Mouse (Mus musculus): ENCODE data around the gene Nek9. TPM values are rescaled to one million over a fixed set of nuclear protein-coding genes. Genes with fewer than 3 reads are reported as not detected.

Gene Nek9
- polyA plus RNA-seq, 1 experiment = 0.15 TPM

- Histone ChIP-seq H3K36me3 (ENCODE audit: control insufficient read depth) (peaks cover 83% of the 10 kb centered on the region), H3K27me3 (ENCODE audit: control insufficient read depth) (no peaks in the 10 kb centered on the region), H3K4me3 (replicated peaks) (no peak overlapping the region), H3K9me3 (ENCODE audit: control insufficient read depth, low read length) (no peaks in the 10 kb centered on the region), H3K4me1 (ENCODE audit: control insufficient read depth) (no peaks in the 10 kb centered on the region)
- no peak for TF ChIP-seq TAL1 (IDR thresholded peaks at IDR 0.05; ENCODE audit: low read length)
Measured at GRCm38 (mm10) chr12:85350407-85351232, 11.5 kb upstream of the Nek9 start.

GRCm38 (mm10) chr12:85348338-85348737 lies 9.2 kb upstream of the Nek9 start:
- Histone ChIP-seq H3K4me3 (replicated peaks) (no peak overlapping the region), H3K9me3 (ENCODE audit: control insufficient read depth, low read length) (no peaks in the 10 kb centered on the region), H3K27me3 (ENCODE audit: control insufficient read depth) (no peaks in the 10 kb centered on the region), H3K36me3 (ENCODE audit: control insufficient read depth) (peaks cover 87% of the 10 kb centered on the region), H3K4me1 (ENCODE audit: control insufficient read depth) (peaks cover 1% of the 10 kb centered on the region)
- TF ChIP-seq GATA1 (IDR thresholded peaks at IDR 0.05; ENCODE audit: low read length) = no peak
- TF ChIP-seq TAL1 (IDR thresholded peaks at IDR 0.05; ENCODE audit: low read length) = no peak

GRCm38 (mm10) chr12:85347196-85347595 lies 8.0 kb upstream of the Nek9 start:
- Histone ChIP-seq H3K4me1 (ENCODE audit: control insufficient read depth) (peaks cover 1% of the 10 kb centered on the region), H3K27me3 (ENCODE audit: control insufficient read depth) (no peaks in the 10 kb centered on the region), H3K9me3 (ENCODE audit: control insufficient read depth, low read length) (no peaks in the 10 kb centered on the region), H3K4me3 (replicated peaks) (no peak overlapping the region), H3K36me3 (ENCODE audit: control insufficient read depth) (peaks cover 83% of the 10 kb centered on the region)
- TF ChIP-seq GATA1 (IDR thresholded peaks at IDR 0.05; ENCODE audit: low read length) (no peak), TAL1 (IDR thresholded peaks at IDR 0.05; ENCODE audit: low read length) (no peak)

GRCm38 (mm10) chr12:85346374-85346773 lies 7.2 kb upstream of the Nek9 start:
- no peaks in the 10 kb centered on the region for H3K27me3 ChIP-seq (ENCODE audit: control insufficient read depth)
- H3K4me3 ChIP-seq (replicated peaks) = no peak overlapping the region
- peaks cover 85% of the 10 kb centered on the region for H3K36me3 ChIP-seq (ENCODE audit: control insufficient read depth)
- TF ChIP-seq TAL1 (IDR thresholded peaks at IDR 0.05; ENCODE audit: low read length) (no peak), GATA1 (IDR thresholded peaks at IDR 0.05; ENCODE audit: low read length) (no peak)
- peaks cover 1% of the 10 kb centered on the region for H3K4me1 ChIP-seq (ENCODE audit: control insufficient read depth)
- H3K9me3 ChIP-seq (ENCODE audit: control insufficient read depth, low read length) = no peaks in the 10 kb centered on the region

- H3K4me3 ChIP-seq (replicated peaks) = no peak overlapping the region
- H3K27me3 ChIP-seq (ENCODE audit: control insufficient read depth) = no peaks in the 10 kb centered on the region
- H3K36me3 ChIP-seq (ENCODE audit: control insufficient read depth) = peaks cover 87% of the 10 kb centered on the region
- H3K4me1 ChIP-seq (ENCODE audit: control insufficient read depth) = peaks cover 2% of the 10 kb centered on the region
- no peak for TF ChIP-seq TAL1 (IDR thresholded peaks at IDR 0.05; ENCODE audit: low read length)
- TF ChIP-seq GATA1 (IDR thresholded peaks at IDR 0.05; ENCODE audit: low read length) = no peak
- H3K9me3 ChIP-seq (ENCODE audit: control insufficient read depth, low read length) = no peaks in the 10 kb centered on the region
Measured at GRCm38 (mm10) chr12:85345559-85345958, 6.4 kb upstream of the Nek9 start.

- no peaks in the 10 kb centered on the region for H3K9me3 ChIP-seq (ENCODE audit: control insufficient read depth, low read length)
- no peak overlapping the region for H3K4me3 ChIP-seq (replicated peaks)
- peaks cover 76% of the 10 kb centered on the region for H3K36me3 ChIP-seq (ENCODE audit: control insufficient read depth)
- peaks cover 12% of the 10 kb centered on the region for H3K4me1 ChIP-seq (ENCODE audit: control insufficient read depth)
- no peaks in the 10 kb centered on the region for H3K27me3 ChIP-seq (ENCODE audit: control insufficient read depth)
- TF ChIP-seq TAL1 (IDR thresholded peaks at IDR 0.05; ENCODE audit: low read length) (no peak), GATA1 (IDR thresholded peaks at IDR 0.05; ENCODE audit: low read length) (no peak)
Measured at GRCm38 (mm10) chr12:85344252-85344651, 5.1 kb upstream of the Nek9 start.

- TF ChIP-seq TAL1 (IDR thresholded peaks at IDR 0.05; ENCODE audit: low read length) (no peak), GATA1 (IDR thresholded peaks at IDR 0.05; ENCODE audit: low read length) (no peak)
- peaks cover 25% of the 10 kb centered on the region for H3K4me1 ChIP-seq (ENCODE audit: control insufficient read depth)
- no peaks in the 10 kb centered on the region for H3K9me3 ChIP-seq (ENCODE audit: control insufficient read depth, low read length)
- H3K27me3 ChIP-seq (ENCODE audit: control insufficient read depth) = no peaks in the 10 kb centered on the region
- H3K4me3 ChIP-seq (replicated peaks) = no peak overlapping the region
- H3K36me3 ChIP-seq (ENCODE audit: control insufficient read depth) = peaks cover 58% of the 10 kb centered on the region
Measured at GRCm38 (mm10) chr12:85342310-85342709, 3.1 kb upstream of the Nek9 start.

- Histone ChIP-seq H3K4me1 (ENCODE audit: control insufficient read depth) (peaks cover 35% of the 10 kb centered on the region), H3K4me3 (replicated peaks) (no peak overlapping the region), H3K9me3 (ENCODE audit: control insufficient read depth, low read length) (no peaks in the 10 kb centered on the region), H3K36me3 (ENCODE audit: control insufficient read depth) (peaks cover 54% of the 10 kb centered on the region), H3K27me3 (ENCODE audit: control insufficient read depth) (no peaks in the 10 kb centered on the region)
- TF ChIP-seq TAL1 (IDR thresholded peaks at IDR 0.05; ENCODE audit: low read length) (no peak), GATA1 (IDR thresholded peaks at IDR 0.05; ENCODE audit: low read length) (no peak)
Measured at GRCm38 (mm10) chr12:85341131-85341530, 2.0 kb upstream of the Nek9 start.

- H3K27me3 ChIP-seq (ENCODE audit: control insufficient read depth) = no peaks in the 10 kb centered on the region
- H3K4me1 ChIP-seq (ENCODE audit: control insufficient read depth) = peaks cover 36% of the 10 kb centered on the region
- peak overlapping the region; percentile 97 for H3K4me3 ChIP-seq (replicated peaks)
- peaks cover 54% of the 10 kb centered on the region for H3K36me3 ChIP-seq (ENCODE audit: control insufficient read depth)
- no peak for TF ChIP-seq GATA1 (IDR thresholded peaks at IDR 0.05; ENCODE audit: low read length)
- TF ChIP-seq TAL1 (IDR thresholded peaks at IDR 0.05; ENCODE audit: low read length) = no peak
- H3K9me3 ChIP-seq (ENCODE audit: control insufficient read depth, low read length) = no peaks in the 10 kb centered on the region
Measured at GRCm38 (mm10) chr12:85339947-85340346, 785 bp upstream of the Nek9 start.
